Mouse (Mus musculus) CH12.LX (cell line): ENCODE data around the gene Hsp90ab1. TPM values are rescaled to one million over a fixed set of nuclear protein-coding genes. Genes with fewer than 3 reads are reported as not detected.

Experiments used
- DNase-seq: peaks from one replicate; pipeline ENCODE4 v3.0.0-alpha.2; 2013; ENCODE audit errors: extremely low read depth
- H3K27ac ChIP-seq: 2 replicates; pipeline ENCODE4 v1.5.1; 2012; ENCODE audit warnings: low read depth, mild to moderate bottlenecking, control low read depth, moderate library complexity; ENCODE audit not compliant: insufficient read depth
- H3K27me3 ChIP-seq: replicated peaks from 2 replicates; pipeline ENCODE3; 2012; ENCODE audit warnings: inconsistent platforms
- H3K36me3 ChIP-seq, 2 experiments: replicated peaks in 1 of 2; 2 replicates each; pipeline versions ENCODE3 to v1.6.1; 2012; ENCODE audit warnings: inconsistent platforms in 1 of 2, low read length in 1 of 2, mild to moderate bottlenecking in 1 of 2, mixed read lengths in 1 of 2, moderate library complexity in 1 of 2; ENCODE audit not compliant: control insufficient read depth in 1 of 2, insufficient read depth in 1 of 2
- H3K4me1 ChIP-seq, 2 experiments: 2 replicates each; pipeline ENCODE4 v1.6.1; 2012; ENCODE audit warnings: inconsistent platforms in 1 of 2, moderate library complexity in 1 of 2; ENCODE audit not compliant: insufficient read depth in 2 of 2, control insufficient read depth in 1 of 2
- H3K4me2 ChIP-seq: 2 replicates; pipeline ENCODE4 v1.6.1; 2012; ENCODE audit warnings: low read depth, mild to moderate bottlenecking, control low read depth; ENCODE audit not compliant: poor library complexity, insufficient read depth, severe bottlenecking
- H3K4me3 ChIP-seq, 3 experiments: fragments of 150-350 bp in 1 of 3; sonication (generic) in 1 of 3; replicated peaks in 1 of 3; 2 replicates each; pipeline versions ENCODE3 to v1.5.1; 2011 to 2012; ENCODE audit warnings: low read depth in 2 of 3, low read length in 2 of 3, mild to moderate bottlenecking in 2 of 3, moderate library complexity in 2 of 3, control low read depth in 1 of 3, improper control_type of control experiment in 1 of 3, inconsistent platforms in 1 of 3, mixed read lengths in 1 of 3; ENCODE audit not compliant: poor library complexity in 1 of 3
- H3K79me2 ChIP-seq: replicated peaks from 2 replicates; pipeline ENCODE4 v1.6.1; 2012; ENCODE audit warnings: mild to moderate bottlenecking, moderate library complexity; ENCODE audit not compliant: control insufficient read depth, poor library complexity, insufficient read depth, severe bottlenecking; ENCODE audit errors: extremely low read depth
- H3K9ac ChIP-seq: 2 replicates; pipeline ENCODE4 v1.6.1; 2012; ENCODE audit warnings: low read depth, mild to moderate bottlenecking, control low read depth, moderate library complexity; ENCODE audit not compliant: insufficient read depth
- H3K9me3 ChIP-seq: replicated peaks from 2 replicates; pipeline ENCODE3; 2012; ENCODE audit warnings: low read length, inconsistent platforms, mixed read lengths
- CHD1 ChIP-seq: IDR thresholded peaks from 2 replicates; pipeline ENCODE4 v1.6.1; 2012; ENCODE audit warnings: low read depth, low read length, improper control_type of control experiment, inconsistent platforms
- CTCF ChIP-seq, 2 experiments: IDR thresholded peaks in 1 of 2; conservative IDR thresholded peaks in 1 of 2; 2 replicates each; pipeline ENCODE4 v1.5.1; 2011 to 2012; ENCODE audit warnings: low read depth in 2 of 2, low read length in 2 of 2, improper control_type of control experiment in 1 of 2, inconsistent platforms in 1 of 2, mild to moderate bottlenecking in 1 of 2, moderate library complexity in 1 of 2
- GABPA ChIP-seq: IDR thresholded peaks from 2 replicates; pipeline ENCODE4 v1.6.1; 2012; ENCODE audit warnings: low read depth, low read length, improper control_type of control experiment, inconsistent platforms; ENCODE audit not compliant: insufficient replicate concordance
- IRF4 ChIP-seq: IDR thresholded peaks from 2 replicates; pipeline ENCODE4 v1.6.1; 2014; ENCODE audit warnings: low read depth, mild to moderate bottlenecking, inconsistent platforms, low read length, improper control_type of control experiment
- JUND ChIP-seq: conservative IDR thresholded peaks from 2 replicates; pipeline ENCODE4 v1.6.1; 2011; ENCODE audit warnings: low read depth, low read length, improper control_type of control experiment
- KAT2A ChIP-seq: IDR thresholded peaks from 2 replicates; pipeline ENCODE4 v1.6.1; 2012; ENCODE audit warnings: low read length, improper control_type of control experiment, inconsistent platforms; ENCODE audit not compliant: insufficient replicate concordance
- MAX ChIP-seq: IDR thresholded peaks from 2 replicates; pipeline ENCODE4 v1.6.1; 2011; ENCODE audit warnings: low read length, improper control_type of control experiment
- MAZ ChIP-seq: IDR thresholded peaks from 2 replicates; pipeline ENCODE4 v1.6.1; 2012; ENCODE audit warnings: low read depth, mild to moderate bottlenecking, inconsistent platforms, low read length, improper control_type of control experiment, moderate library complexity
- MEF2A ChIP-seq: IDR thresholded peaks from 2 replicates; pipeline ENCODE4 v1.6.1; 2014; ENCODE audit warnings: low read depth, mild to moderate bottlenecking, inconsistent platforms, low read length, improper control_type of control experiment, borderline replicate concordance
- MXI1 ChIP-seq: IDR thresholded peaks from 2 replicates; pipeline ENCODE4 v1.6.1; 2011; ENCODE audit warnings: mild to moderate bottlenecking, low read depth, low read length, improper control_type of control experiment
- PAX5 ChIP-seq: IDR thresholded peaks from 2 replicates; pipeline ENCODE4 v1.6.1; 2012; ENCODE audit warnings: low read length, inconsistent platforms, mixed read lengths
- POLR2A ChIP-seq: IDR thresholded peaks from 2 replicates; pipeline ENCODE4 v1.6.1; 2011; ENCODE audit warnings: low read depth, mild to moderate bottlenecking, improper control_type of control experiment, low read length
- RCOR1 ChIP-seq: conservative IDR thresholded peaks from 2 replicates; pipeline ENCODE4 v1.6.1; 2012; ENCODE audit warnings: low read depth, mild to moderate bottlenecking, inconsistent platforms, low read length, improper control_type of control experiment
- SIN3A ChIP-seq: IDR thresholded peaks from 2 replicates; pipeline ENCODE4 v1.6.1; 2012; ENCODE audit warnings: low read length, improper control_type of control experiment, inconsistent platforms
- SMC3 ChIP-seq: IDR thresholded peaks from 2 replicates; pipeline ENCODE4 v1.6.1; 2011; ENCODE audit warnings: low read depth, low read length, improper control_type of control experiment
- TBP ChIP-seq: conservative IDR thresholded peaks from 2 replicates; pipeline ENCODE4 v1.6.1; 2011; ENCODE audit warnings: low read depth, low read length, improper control_type of control experiment
- UBTF ChIP-seq: IDR thresholded peaks from 2 replicates; pipeline ENCODE4 v1.6.1; 2012; ENCODE audit warnings: low read depth, mild to moderate bottlenecking, inconsistent platforms, low read length, improper control_type of control experiment, moderate library complexity
- USF1 ChIP-seq: IDR thresholded peaks from 2 replicates; pipeline ENCODE4 v1.6.1; 2014; ENCODE audit warnings: low read depth, mild to moderate bottlenecking, inconsistent platforms, low read length, improper control_type of control experiment
- ZC3H11A ChIP-seq: IDR thresholded peaks from 2 replicates; pipeline ENCODE4 v1.6.1; 2012; ENCODE audit warnings: low read depth, mild to moderate bottlenecking, inconsistent platforms, low read length, improper control_type of control experiment
- ZKSCAN1 ChIP-seq: IDR thresholded peaks from 2 replicates; pipeline ENCODE4 v1.6.1; 2012; ENCODE audit warnings: low read depth, inconsistent platforms, low read length, improper control_type of control experiment, borderline replicate concordance
- ZMIZ1 ChIP-seq: IDR thresholded peaks from 2 replicates; pipeline ENCODE4 v1.6.1; 2012; ENCODE audit warnings: low read depth, mild to moderate bottlenecking, inconsistent platforms, low read length, improper control_type of control experiment
- ZNF384 ChIP-seq: IDR thresholded peaks from 2 replicates; pipeline ENCODE4 v1.6.1; 2012; ENCODE audit warnings: low read depth, low read length, improper control_type of control experiment, inconsistent platforms
- dilution Hi-C: fragments of 300-500 bp; cut with MboI; formaldehyde crosslinking; loops from 2 replicates; pipeline ENCODE4 v1.14.3; 2020; ENCODE audit warnings: low sequenced_read_pairs; ENCODE audit not compliant: extremely low pct_unique_long_range_greater_than_20kb, extremely low pct_ligation_motif_present
- in situ Hi-C: fragments of 300-500 bp; cut with MboI; formaldehyde crosslinking; loops from 3 replicates; pipeline ENCODE4 v1.14.3; 2019; ENCODE audit warnings: low sequenced_read_pairs, low pct_ligation_motif_present, low pct_unique_long_range_greater_than_20kb, mixed read lengths
- polyA plus RNA-seq: library from polyadenylated mRNA; unstranded; fragments of >175 nt; gene quantifications from 2 replicates; pipeline ENCODE4 v1.2.1, GENCODE M21; 2012; ENCODE audit warnings: low read depth; ENCODE audit not compliant: insufficient read length
- total RNA-seq, 2 experiments: library from RNA; depleted of rRNA; stranded (reverse); fragments of 300-350 nt in 1 of 2; fragments of >200 nt in 1 of 2; gene quantifications; 2 replicates each; pipeline ENCODE4 v1.2.3; 2012 to 2014

The Hsp90ab1 gene
- total and polyA plus RNA-seq, 3 experiments: 790 to 4,858 (median 1,180) TPM

GRCm38 (mm10) chr17:45536264-45536663, 36.8 kb downstream of the Hsp90ab1 start:
- Histone ChIP-seq H3K4me2 (no peak overlapping the region), H3K4me1 (peaks cover 0 to 2% of the 10 kb centered on the region in 2 experiments; a peak in 1 of 4 replicates), H3K27ac (no peak overlapping the region), H3K27me3 (peaks cover 88% of the 10 kb centered on the region), H3K36me3 (no peaks in the 10 kb centered on the region), H3K9ac (no peak overlapping the region), H3K4me3 (no peak overlapping the region), H3K9me3 (no peaks in the 10 kb centered on the region)
- in situ Hi-C loops: no loop called here
- no peak for DNase-seq
- no peak for TF ChIP-seq USF1
- TF ChIP-seq JUND: no peak
- TF ChIP-seq TBP: no peak
- no peak for TF ChIP-seq ZKSCAN1
- TF ChIP-seq MXI1: no peak
- TF ChIP-seq UBTF: no peak
- TF ChIP-seq RCOR1: no peak
- TF ChIP-seq GABPA: no peak
- no peak for TF ChIP-seq MAX
- TF ChIP-seq CTCF (conservative IDR thresholded peaks at IDR 0.05 in 1 of 2, IDR thresholded peaks at IDR 0.05 in 1 of 2; ENCODE audit: low read depth in 2 of 2, low read length in 2 of 2): no peak
- no peak for TF ChIP-seq PAX5
- TF ChIP-seq MAZ: no peak
- no peak for TF ChIP-seq ZC3H11A
- TF ChIP-seq MEF2A: no peak
- TF ChIP-seq KAT2A: no peak
- no peak for TF ChIP-seq SIN3A
- no peak for TF ChIP-seq SMC3
- no peak for TF ChIP-seq IRF4
- TF ChIP-seq, all 38 proteins: peak for 0
- dilution Hi-C loops: no loop called here
- H3K79me2 ChIP-seq: no peaks in the 10 kb centered on the region

GRCm38 (mm10) chr17:45532896-45533295, 40.2 kb downstream of the Hsp90ab1 start:
- dilution Hi-C loops: no loop called here
- in situ Hi-C loops: no loop called here

More at GRCm38 (mm10) chr17:45532896-45533295, 40.2 kb downstream of the Hsp90ab1 start:
- no peak for DNase-seq
- TF ChIP-seq MEF2A (no peak), USF1 (no peak), CHD1 (no peak), ZMIZ1 (no peak), POLR2A (no peak), JUND (no peak), ZNF384 (no peak)
- TF ChIP-seq, all 38 proteins: peak for 0
- Histone ChIP-seq H3K4me2 (no peak overlapping the region), H3K36me3 (no peaks in the 10 kb centered on the region), H3K79me2 (no peaks in the 10 kb centered on the region), H3K27me3 (peaks cover 74% of the 10 kb centered on the region), H3K4me1 (peaks cover 0 to 6% of the 10 kb centered on the region in 2 experiments; a peak in 1 of 4 replicates), H3K9ac (no peak overlapping the region), H3K9me3 (no peaks in the 10 kb centered on the region), H3K4me3 (no peak overlapping the region), H3K27ac (no peak overlapping the region)
